Mouse (Mus musculus): ENCODE measurements around the gene Top2a. TPM values are rescaled to one million over a fixed set of nuclear protein-coding genes. Genes with fewer than 3 reads are reported as not detected.
A peak's percentile ranks its signal among the peaks of the same experiment; 100 is the strongest.

Top2a gene
- 30.2 and 40.7 TPM in 2 replicates for total RNA-seq (2014; rRNA removed)
- 18.1 and 19.7 TPM in 2 replicates for polyA plus RNA-seq (2015; fragmentation: Nextera tagmentation; extraction: Ambion mirVana)

GRCm38 (mm10) chr11:99023500-99024467, at the start of gene Top2a:
Gene Top2a (minus strand): TSS chr11:99024189.
- H3K9me3 ChIP-seq (ENCODE audit: low read length), result no peaks in the 10 kb centered on the region
- TF ChIP-seq CTCF (IDR thresholded peaks at IDR 0.05; ENCODE audit: low read depth), result no peak
- no peaks in the 10 kb centered on the region for H3K36me3 ChIP-seq (ENCODE audit: insufficient read depth)
- peak within 1 kb of the TSS; percentile 30; the same call in 1 of the 2 replicates for H3K27ac ChIP-seq (ENCODE audit: low read depth, low read length)
- H3K4me2 ChIP-seq (ENCODE audit: low read depth), result peak within 1 kb of the TSS; percentile 69
- WGBS, result under 1% methylated on average over 54 of the region's 54 CpGs
- peak within 1 kb of the TSS; percentile 46 for H3K4me3 ChIP-seq (ENCODE audit: low read depth, low read length)
- H3K27me3 ChIP-seq (ENCODE audit: insufficient read depth, low read length), result no peaks in the 10 kb centered on the region
- peak within 1 kb of the TSS; percentile 44 for H3K9ac ChIP-seq
- DNase-seq (peak; percentile 100), ATAC-seq (peak; percentile 99)
- H3K4me1 ChIP-seq (ENCODE audit: insufficient read depth), result no peaks in the 10 kb centered on the region

- WGBS, result 56% methylated on average over 5 of the region's 5 CpGs
- no peaks in the 10 kb centered on the region for H3K4me1 ChIP-seq (ENCODE audit: insufficient read depth)
- H3K27me3 ChIP-seq (ENCODE audit: insufficient read depth, low read length), result no peaks in the 10 kb centered on the region
- no peaks in the 10 kb centered on the region for H3K9me3 ChIP-seq (ENCODE audit: low read length)
- no peak overlapping the region for H3K4me3 ChIP-seq (ENCODE audit: low read depth, low read length)
- H3K36me3 ChIP-seq (ENCODE audit: insufficient read depth), result no peaks in the 10 kb centered on the region
- no peak overlapping the region for H3K9ac ChIP-seq
- ATAC-seq, result no peak
- no peak for DNase-seq
- no peak overlapping the region for H3K27ac ChIP-seq (ENCODE audit: low read depth, low read length)
- no peak overlapping the region for H3K4me2 ChIP-seq (ENCODE audit: low read depth)
- no peak for TF ChIP-seq CTCF (IDR thresholded peaks at IDR 0.05; ENCODE audit: low read depth)
These were observed 49.8 kb upstream of the Top2a start for GRCm38 (mm10) chr11:99073781-99074180.

DNA sequence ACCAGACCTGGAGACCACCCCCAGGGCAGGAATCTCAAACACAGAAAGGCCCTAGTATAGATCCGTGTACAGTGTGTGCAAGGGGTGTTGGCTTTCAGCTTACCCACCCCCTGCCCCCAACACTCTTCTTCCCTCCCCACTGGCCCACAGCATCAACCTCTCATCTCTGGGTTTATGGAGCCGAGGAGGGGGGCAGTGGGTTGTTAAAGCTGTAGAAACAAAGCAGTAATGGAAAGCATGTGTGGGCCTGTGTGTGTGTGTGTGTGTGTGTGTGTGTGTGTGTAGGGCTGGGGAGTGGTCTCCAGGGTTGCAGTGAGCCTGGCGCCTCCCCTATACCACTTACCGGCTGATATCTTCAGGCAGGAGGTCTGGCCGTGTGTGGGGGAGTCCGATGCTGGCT, 47.9 kb upstream of the Top2a start:
- H3K4me2 ChIP-seq (ENCODE audit: low read depth), result no peak overlapping the region
- DNase-seq, result no peak
- WGBS, result 37% methylated on average over 6 of the region's 6 CpGs

GRCm38 (mm10) chr11:99068455-99068854, 44.5 kb upstream of the Top2a start:
- ATAC-seq, result no peak
- H3K4me2 ChIP-seq (ENCODE audit: low read depth), result no peak overlapping the region

More for the DNA sequence above, 47.9 kb upstream of the Top2a start:
- Histone ChIP-seq H3K36me3 (ENCODE audit: insufficient read depth) (no peaks in the 10 kb centered on the region), H3K4me3 (ENCODE audit: low read depth, low read length) (no peak overlapping the region), H3K9ac (no peak overlapping the region), H3K27me3 (ENCODE audit: insufficient read depth, low read length) (no peaks in the 10 kb centered on the region), H3K9me3 (ENCODE audit: low read length) (no peaks in the 10 kb centered on the region), H3K27ac (ENCODE audit: low read depth, low read length) (no peak overlapping the region), H3K4me1 (ENCODE audit: insufficient read depth) (no peaks in the 10 kb centered on the region)
- ATAC-seq, result no peak
- no peak for TF ChIP-seq CTCF (IDR thresholded peaks at IDR 0.05; ENCODE audit: low read depth)

DNA sequence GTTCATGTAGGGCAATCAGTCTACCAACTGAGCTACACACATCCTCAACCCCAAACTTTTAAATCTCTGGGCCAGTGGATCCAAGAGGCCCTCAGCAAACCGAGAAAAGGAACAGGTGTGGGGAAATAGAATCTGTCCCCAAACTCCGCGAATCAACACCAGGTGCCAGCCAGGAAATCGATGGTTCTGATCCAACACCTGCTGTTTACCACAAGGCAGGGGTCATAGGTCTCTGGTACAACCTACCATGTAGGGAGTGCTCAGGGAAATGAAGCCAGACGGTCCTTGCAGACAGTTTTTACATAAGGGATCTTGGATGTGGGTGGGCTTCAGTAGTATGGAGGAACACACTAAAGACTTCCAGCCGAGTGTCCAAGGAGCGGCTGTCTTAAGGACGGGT, 43.6 kb upstream of the Top2a start:
- DNase-seq, result no peak
- 89% methylated on average over 8 of the region's 8 CpGs for WGBS
- ATAC-seq, result no peak
- Histone ChIP-seq H3K9me3 (ENCODE audit: low read length) (no peaks in the 10 kb centered on the region), H3K27ac (ENCODE audit: low read depth, low read length) (no peak overlapping the region), H3K9ac (no peak overlapping the region), H3K4me2 (ENCODE audit: low read depth) (no peak overlapping the region), H3K4me3 (ENCODE audit: low read depth, low read length) (no peak overlapping the region), H3K4me1 (ENCODE audit: insufficient read depth) (0 out of 2 replicates have a peak, but pooled peaks cover 3% of the 10 kb centered on the region), H3K27me3 (ENCODE audit: insufficient read depth, low read length) (no peaks in the 10 kb centered on the region), H3K36me3 (ENCODE audit: insufficient read depth) (no peaks in the 10 kb centered on the region)
- TF ChIP-seq CTCF (IDR thresholded peaks at IDR 0.05; ENCODE audit: low read depth), result no peak

More at GRCm38 (mm10) chr11:99068455-99068854, 44.5 kb upstream of the Top2a start:
- 0 out of 2 replicates have a peak, but pooled peaks cover 3% of the 10 kb centered on the region for H3K4me1 ChIP-seq (ENCODE audit: insufficient read depth)
- no peak for DNase-seq
- H3K9ac ChIP-seq, result no peak overlapping the region
- H3K9me3 ChIP-seq (ENCODE audit: low read length), result no peaks in the 10 kb centered on the region
- WGBS, result 80% methylated on average over 5 of the region's 5 CpGs
- no peak overlapping the region for H3K27ac ChIP-seq (ENCODE audit: low read depth, low read length)
- no peaks in the 10 kb centered on the region for H3K36me3 ChIP-seq (ENCODE audit: insufficient read depth)
- H3K27me3 ChIP-seq (ENCODE audit: insufficient read depth, low read length), result no peaks in the 10 kb centered on the region
- no peak overlapping the region for H3K4me3 ChIP-seq (ENCODE audit: low read depth, low read length)
- TF ChIP-seq CTCF (IDR thresholded peaks at IDR 0.05; ENCODE audit: low read depth), result no peak

DNA sequence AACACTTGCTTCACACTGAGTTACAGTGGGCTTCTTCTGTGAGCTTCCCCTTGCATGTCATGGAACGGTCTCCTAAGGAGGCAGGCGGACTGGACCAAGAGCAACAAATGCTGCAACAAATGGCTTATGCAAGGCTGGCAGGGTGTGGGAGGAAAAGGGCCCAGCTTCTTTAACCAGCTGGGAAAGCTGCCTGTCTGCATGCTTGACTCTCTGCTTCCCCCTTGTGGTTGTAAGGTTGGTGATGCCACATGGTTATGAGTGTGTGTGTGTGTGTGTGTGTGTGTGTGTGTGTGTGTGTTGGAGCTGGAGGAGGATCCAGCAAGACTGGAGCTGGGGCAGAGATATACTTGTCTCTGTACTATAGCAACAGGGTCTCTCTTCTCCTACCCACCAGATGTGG, 42.0 kb upstream of the Top2a start:
- peak; percentile 60 for ATAC-seq
- TF ChIP-seq CTCF (IDR thresholded peaks at IDR 0.05; ENCODE audit: low read depth), result peak; percentile 97

DNA sequence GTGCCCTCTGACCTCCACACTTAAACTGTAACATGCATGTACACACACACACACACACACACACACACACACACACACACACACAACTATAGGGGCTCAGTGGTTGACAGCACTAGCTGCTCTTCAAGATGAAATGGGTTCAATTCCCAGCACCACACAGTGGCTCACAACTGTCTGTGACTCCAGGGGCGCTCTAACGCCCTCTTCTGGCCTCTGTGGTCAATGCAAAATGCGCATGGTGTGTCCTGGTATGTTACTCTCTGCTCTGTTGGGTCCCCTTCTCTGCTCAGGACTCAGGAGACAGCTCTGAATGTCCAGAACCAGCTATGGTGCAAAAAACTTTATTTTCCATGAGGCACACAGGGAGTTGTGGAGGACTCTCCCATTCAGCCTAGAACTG, 41.4 kb upstream of the Top2a start:
- H3K4me1 ChIP-seq (ENCODE audit: insufficient read depth), result 0 out of 2 replicates have a peak, but pooled peaks cover 3% of the 10 kb centered on the region
- no peaks in the 10 kb centered on the region for H3K36me3 ChIP-seq (ENCODE audit: insufficient read depth)
- H3K4me2 ChIP-seq (ENCODE audit: low read depth), result no peak overlapping the region
- H3K27me3 ChIP-seq (ENCODE audit: insufficient read depth, low read length), result no peaks in the 10 kb centered on the region
- DNase-seq (no peak), ATAC-seq (no peak)
- no peak overlapping the region for H3K4me3 ChIP-seq (ENCODE audit: low read depth, low read length)
- 82% methylated on average over 3 of the region's 3 CpGs for WGBS
- TF ChIP-seq CTCF (IDR thresholded peaks at IDR 0.05; ENCODE audit: low read depth), result no peak
- no peaks in the 10 kb centered on the region for H3K9me3 ChIP-seq (ENCODE audit: low read length)
- H3K27ac ChIP-seq (ENCODE audit: low read depth, low read length), result no peak overlapping the region
- H3K9ac ChIP-seq, result no peak overlapping the region

More for the DNA sequence above, 42.0 kb upstream of the Top2a start:
- no peak overlapping the region for H3K27ac ChIP-seq (ENCODE audit: low read depth, low read length)
- 11% methylated on average over 2 of the region's 2 CpGs for WGBS
- no peak overlapping the region for H3K9ac ChIP-seq
- H3K27me3 ChIP-seq (ENCODE audit: insufficient read depth, low read length), result no peaks in the 10 kb centered on the region
- 0 out of 2 replicates have a peak, but pooled peaks cover 3% of the 10 kb centered on the region for H3K4me1 ChIP-seq (ENCODE audit: insufficient read depth)
- no peak overlapping the region for H3K4me3 ChIP-seq (ENCODE audit: low read depth, low read length)
- H3K36me3 ChIP-seq (ENCODE audit: insufficient read depth), result no peaks in the 10 kb centered on the region
- no peaks in the 10 kb centered on the region for H3K9me3 ChIP-seq (ENCODE audit: low read length)
- peak; percentile 83 for DNase-seq
- H3K4me2 ChIP-seq (ENCODE audit: low read depth), result no peak overlapping the region
